Mouse (Mus musculus) lung, postnatal 36 days (tissue): ENCODE measurements around the gene Sh2d2a.
"Not testable (repeated sequence)": the region's sequence is repeated elsewhere in the genome, so short reads cannot be mapped to it uniquely, and the experiment has no call there.

Source experiments
- DNase-seq: peaks from one replicate; pipeline ENCODE4 v3.0.0; 2022; ENCODE audit warnings: mixed read lengths

Gene Sh2d2a

DNA sequence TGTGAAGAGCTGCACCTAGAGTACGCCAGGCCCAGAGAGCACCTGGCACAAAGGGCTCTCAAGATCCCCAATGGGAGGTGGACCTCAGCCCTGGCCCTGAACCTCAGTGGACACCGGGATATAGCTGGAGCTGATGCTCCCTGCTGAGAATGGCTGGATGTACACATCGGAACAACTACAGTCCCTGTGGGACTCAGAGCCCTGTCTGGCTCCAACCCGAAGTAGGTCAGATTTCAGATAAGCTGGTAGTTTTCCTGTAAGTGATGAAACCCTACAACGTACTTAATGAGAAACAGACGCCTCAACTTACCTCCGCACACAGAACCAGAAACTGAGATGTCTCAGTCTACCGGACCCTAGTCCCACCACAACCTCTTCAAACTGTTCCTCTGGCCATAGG is 11.1 kb downstream of the Sh2d2a start:
- DNase-seq: no peak

DNA sequence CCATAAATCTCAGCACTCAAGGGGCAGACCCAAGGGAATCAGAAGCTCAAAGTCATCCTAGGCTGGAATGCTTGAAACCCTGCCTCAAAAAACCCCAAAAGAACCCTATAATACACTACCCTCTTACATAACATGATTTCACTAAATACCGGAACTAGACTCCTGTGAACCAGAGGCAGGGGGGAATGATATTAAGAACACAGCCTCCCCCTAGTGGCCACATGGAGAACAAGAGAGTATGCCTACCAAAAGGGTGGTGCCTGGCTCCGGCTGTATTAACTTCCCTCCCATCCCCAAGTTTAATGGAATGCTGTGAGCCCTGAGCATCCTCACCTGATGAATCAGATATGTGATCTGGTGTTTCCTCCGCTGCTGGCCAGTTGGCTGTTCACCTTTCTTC is 13.3 kb downstream of the Sh2d2a start:
- peak; percentile 85 for DNase-seq

DNA sequence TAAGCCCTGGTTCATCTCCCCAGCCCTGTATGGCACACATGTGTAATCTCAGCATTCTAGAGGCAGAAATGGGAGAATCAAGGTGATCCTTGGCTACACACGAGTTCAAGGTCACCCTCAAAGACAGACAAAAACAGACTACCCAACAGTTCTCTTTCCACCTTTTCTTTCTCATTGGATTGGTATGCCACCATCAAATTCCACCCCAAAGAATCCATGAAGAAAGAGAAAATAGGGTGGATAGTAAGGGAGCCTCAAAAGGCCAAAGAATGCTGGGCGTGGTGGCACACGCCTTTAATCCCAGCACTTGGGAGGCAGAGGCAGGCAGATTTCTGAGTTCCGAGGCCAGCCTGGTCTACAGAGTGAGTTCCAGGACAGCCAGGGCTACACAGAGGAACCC is 17.6 kb downstream of the Sh2d2a start:
- not testable (repeated sequence) for DNase-seq

DNA sequence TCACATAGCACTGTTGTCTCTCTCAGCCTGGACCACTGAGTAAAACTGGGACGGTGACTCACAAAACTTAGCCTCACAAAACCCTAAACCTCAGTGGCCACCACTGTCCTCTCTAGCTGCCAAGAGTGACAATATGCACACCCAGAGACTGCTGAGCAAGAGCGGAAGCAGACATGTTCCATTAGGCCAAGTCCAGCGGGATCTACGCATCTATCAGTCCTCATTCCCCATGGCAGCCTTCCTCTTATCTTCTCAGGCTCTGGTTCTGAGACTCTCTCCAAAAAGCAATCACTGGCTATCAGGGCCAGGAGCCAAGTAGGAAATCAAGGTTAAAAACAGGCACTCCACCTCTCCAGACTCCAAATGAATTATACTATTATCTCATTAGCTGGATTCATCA is 31.2 kb downstream of the Sh2d2a start:
- DNase-seq: no peak

GRCm38 (mm10) chr3:87884291-87884690 is 37.7 kb downstream of the Sh2d2a start:
- DNase-seq: no peak

GRCm38 (mm10) chr3:87884708-87885251 is 38.2 kb downstream of the Sh2d2a start:
- DNase-seq: no peak

DNA sequence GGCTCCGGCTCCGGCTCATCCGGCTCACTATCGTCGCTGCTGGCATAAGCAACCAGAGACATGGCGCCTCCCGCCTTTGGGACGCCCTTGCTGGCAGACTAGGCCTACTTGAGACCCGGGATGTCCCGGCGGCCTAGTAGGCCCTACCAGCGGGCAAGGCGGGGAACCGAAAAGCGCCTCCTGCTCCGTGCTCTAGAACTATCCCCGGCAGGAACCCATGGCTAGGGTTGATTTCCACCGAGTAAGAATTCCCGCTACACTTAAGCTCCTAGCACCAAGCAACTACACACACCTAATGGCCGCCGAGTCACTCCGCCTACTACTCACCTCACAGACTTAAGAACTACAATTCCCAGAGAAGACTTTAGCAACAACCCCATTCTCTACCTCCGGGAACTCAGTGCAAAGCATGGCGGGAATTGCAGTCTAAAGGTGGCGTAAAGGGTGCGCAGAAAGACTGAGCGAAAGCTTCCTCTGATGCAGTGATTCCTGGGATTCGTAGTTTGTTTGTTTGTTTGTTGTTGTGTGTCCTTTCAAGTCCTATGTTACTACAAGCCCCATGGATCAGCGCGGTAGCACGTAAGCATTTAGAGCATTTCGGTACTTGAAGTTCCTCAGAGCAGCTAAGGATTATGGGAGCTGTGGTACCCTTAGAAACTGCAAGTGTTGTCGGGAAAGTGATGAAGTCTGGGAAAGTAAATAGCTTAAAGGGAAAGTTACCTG is 38.9 kb downstream of the Sh2d2a start, which contains the start of gene Prcc:
Gene Prcc (minus strand): TSS at position 328 of the 723 bp plus-strand sequence.
- peak; percentile 99 for DNase-seq

GRCm38 (mm10) chr3:87886004-87886365 is 39.4 kb downstream of the Sh2d2a start:
- DNase-seq: no peak

GRCm38 (mm10) chr3:87886416-87886815 is 39.9 kb downstream of the Sh2d2a start:
- DNase-seq: no peak

DNA sequence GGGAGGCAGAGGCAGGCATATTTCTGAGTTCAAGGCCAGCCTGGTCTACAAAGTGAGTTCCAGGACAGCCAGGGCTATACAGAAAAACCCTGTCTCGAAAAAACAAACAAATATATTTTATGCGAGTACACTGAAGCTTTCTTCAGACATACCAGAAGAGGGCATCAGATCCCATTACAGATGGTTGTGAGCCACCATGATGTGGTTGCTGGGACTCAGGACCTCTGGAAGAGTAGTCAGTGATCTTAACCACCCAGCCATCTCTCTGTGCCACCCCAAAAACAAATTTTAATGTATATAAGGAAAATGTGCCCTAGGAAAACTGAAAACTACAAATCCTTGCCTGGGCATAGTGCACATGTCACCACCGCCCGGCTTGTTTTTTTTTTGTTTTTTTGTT is 40.8 kb downstream of the Sh2d2a start:
- DNase-seq: not testable (repeated sequence)

GRCm38 (mm10) chr3:87891481-87891880 is 44.9 kb downstream of the Sh2d2a start:
- DNase-seq: no peak

DNA sequence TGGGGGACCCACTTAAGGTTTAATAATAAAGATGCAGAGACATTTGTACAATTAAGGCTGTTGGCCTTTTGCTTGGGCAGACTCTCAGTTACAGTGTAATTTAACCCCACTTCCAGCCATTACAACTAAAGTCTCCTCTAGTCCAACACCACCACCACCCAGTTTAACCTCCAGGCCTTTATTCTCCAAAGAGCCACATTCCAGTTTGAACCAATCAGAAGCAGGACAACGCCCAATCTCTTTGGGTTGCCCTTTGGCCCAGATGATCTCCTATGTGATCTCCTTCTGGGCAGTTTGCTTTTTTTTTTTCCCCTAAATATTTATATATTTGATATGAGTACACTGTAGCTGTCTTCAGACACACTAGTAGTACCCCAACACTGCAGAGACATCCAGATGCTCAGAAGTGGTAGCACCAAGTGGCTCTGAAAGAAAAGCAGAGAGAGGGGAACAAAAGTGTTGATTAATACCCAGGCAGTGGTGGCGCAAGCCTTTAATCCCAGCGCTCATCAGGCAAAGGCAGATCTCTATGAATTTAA is 46.9 kb downstream of the Sh2d2a start:
- no peak for DNase-seq

DNA sequence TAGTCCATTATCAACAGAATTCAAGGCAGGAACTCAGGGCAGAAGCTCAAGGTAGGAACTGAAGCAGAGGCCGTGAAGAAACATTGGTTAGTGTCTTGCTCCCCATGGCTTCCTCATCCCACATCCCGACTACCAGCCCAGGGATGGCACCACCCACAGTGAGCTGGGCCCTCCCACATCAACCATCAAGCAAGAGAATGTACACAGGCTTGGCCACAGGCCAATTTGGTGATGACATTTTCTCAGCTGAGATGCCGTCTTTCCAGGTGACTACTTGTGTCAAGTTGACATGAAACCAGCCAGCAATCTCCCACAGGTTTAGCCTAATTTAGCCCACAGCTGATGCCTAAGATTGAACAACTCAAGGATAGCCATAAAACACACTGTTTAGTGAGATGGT is 52.7 kb downstream of the Sh2d2a start:
- DNase-seq: no peak

GRCm38 (mm10) chr3:87899776-87900175 is 53.2 kb downstream of the Sh2d2a start:
- DNase-seq: no peak

- no peak for DNase-seq
Measured at GRCm38 (mm10) chr3:87901036-87901624, 54.6 kb downstream of the Sh2d2a start.

DNA sequence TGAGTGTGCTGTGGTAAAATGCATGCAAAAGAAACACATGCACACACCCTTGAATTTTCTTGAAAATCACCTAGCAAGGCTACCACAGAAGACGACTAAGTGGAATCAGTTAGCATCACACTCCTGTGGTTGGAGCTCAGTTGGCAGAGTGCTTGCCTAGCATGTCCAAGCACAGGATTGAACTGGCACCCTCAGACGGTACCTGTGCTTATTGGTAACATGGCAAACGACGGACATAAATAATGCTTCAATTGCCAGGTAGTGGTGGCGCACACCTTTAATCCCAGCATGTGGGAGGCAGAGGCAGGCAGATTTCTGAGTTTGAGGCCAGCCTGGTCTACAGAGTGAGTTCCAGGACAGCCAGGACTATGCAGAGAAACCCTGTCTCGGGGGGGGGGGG is 55.4 kb downstream of the Sh2d2a start:
- not testable (repeated sequence) for DNase-seq

DNA sequence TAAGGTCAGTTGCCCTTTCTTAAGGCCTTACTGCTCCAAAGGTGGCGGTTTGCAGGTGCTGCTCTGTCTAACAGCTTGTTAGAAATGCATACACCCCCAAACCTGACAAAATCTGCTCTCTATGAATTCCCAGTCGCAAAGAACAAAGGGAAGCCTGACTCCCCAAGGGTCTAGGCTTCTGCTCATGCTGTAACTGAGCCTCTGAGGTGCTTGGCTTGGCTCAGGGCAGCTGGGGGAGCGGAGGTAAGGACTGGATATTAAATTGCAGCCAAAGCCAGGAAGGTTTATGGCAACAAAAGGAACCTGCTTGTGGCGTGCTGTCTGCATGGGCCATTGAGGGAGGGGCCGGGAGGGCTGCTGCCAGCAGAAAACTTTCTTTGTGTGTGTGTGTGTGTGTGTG is 57.3 kb downstream of the Sh2d2a start:
- DNase-seq: no peak
